Mouse (Mus musculus): Measurements from ENCODE around the gene Actl10.

The Actl10 gene

DNA sequence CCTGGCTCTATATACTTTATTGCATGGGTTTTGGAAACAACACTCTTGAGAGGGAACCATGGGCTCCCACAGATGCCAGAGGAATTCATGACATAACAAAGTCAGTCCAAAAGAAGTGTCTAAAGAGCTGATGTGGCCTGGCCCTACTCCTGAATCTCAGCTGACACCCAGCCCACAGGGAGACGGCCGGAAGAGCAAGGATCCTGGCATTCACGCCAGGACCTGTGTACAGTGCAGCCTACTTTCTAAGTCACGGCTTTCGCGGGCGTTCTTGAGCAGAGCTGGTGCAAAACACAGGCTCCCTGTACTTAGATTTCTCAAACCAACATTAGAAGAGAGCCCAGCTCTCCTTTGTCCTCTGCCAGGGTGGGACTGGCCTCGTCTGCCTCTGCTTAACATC lies 29.0 kb downstream of the Actl10 start:
- DNase-seq (ENCODE audit: low spot score in 2 of 2) = peak in 1 of 2 experiments; percentile 48

DNA sequence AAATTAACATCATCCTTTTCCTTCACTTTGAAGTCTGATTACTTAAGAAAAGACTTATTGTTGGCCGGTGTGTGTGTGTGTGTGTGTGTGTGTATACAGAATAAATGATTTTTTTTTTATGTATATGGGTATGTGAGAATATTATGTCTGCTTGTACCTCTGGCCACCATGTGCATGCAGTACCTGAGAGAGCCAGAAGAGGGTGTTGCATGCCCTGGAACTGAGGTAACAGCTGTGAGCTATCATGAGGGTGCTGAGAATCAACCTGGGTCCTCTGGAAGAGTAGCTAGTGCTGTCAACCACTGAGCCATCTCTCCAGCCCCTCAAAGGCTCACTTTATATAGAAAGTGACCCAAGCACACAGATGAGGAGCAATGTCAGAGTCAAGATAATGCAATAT lies 29.8 kb downstream of the Actl10 start:
- no peak for DNase-seq (ENCODE audit: low spot score in 2 of 2)

DNA sequence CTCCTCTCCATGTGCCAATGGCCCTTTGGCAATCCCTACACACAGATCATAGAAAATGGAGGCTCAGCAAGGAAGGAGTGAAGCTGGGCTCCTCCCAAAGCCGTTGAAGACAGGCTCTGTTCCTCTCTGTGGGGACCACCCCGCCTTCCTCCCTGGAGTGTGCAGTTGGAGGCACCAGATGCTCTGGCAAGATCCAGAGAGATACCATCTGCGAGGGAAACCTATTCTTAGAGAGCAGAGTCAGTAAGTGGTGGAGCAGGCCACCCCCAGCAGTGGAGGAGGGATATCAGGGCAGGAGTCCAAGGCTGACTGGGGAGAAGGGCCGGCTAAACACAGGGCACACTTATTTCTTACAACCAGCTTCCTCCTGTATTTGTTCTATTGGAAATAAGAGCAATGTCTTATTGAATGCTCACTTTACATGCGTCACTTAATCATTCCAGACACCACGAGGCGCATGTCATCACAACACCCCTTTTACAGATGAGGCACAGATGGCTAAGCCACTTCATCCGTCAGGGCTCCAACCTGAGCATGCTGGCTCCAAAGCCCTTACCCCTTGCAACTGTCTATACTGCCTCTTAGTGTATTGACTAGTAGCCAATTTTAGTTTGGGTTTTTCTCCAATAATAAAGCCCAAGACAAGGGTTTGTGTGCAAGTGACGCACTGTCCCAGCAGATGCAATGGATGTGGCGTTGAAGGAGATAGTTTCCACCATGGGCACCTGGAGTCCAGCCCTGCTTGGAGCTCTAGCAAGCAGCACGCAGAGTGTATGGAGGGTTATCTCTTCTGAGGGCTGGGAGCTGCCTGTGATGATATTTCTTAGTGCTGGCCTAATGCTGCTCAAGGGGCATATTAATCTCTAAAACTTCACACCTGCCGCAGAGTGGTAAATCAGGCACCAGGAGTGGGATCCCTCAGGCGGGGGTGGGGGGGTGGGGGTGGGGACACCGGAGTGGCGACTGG lies 32.6 kb downstream of the Actl10 start:
- no peak for DNase-seq (ENCODE audit: low spot score in 2 of 2)

DNA sequence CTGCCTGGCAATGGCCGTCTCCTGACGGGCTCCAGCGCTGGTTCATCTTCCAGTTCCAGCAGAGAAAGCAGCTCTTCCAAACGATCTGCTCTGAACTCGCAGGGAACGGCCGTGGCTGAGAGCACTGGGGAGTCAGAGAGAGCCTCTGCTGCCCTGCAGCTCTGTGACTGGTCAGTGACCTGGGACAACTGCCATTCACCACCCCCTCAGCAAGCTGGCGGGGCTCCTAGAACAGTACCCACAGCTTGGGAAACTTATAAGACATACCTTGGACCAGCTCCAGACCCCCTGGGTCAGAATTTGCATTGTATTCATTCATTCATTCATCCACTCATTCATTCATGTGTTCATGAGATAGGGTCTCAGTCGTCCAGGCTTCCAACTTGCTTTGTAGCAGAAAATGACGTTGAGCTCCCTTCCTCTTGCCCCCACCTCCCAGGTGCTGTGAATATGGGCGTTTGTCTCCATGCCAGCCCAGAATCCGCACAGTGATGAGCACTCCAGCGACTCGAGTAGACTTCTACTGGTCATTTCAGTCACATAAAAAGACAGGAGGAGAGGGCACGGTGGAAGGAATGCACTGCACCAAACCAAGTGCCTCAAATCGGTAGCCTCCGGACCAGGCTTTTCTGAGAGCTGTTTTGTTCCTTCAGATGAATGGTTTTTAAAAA lies 33.5 kb downstream of the Actl10 start:
- no peak for DNase-seq (ENCODE audit: low spot score in 2 of 2)

DNA sequence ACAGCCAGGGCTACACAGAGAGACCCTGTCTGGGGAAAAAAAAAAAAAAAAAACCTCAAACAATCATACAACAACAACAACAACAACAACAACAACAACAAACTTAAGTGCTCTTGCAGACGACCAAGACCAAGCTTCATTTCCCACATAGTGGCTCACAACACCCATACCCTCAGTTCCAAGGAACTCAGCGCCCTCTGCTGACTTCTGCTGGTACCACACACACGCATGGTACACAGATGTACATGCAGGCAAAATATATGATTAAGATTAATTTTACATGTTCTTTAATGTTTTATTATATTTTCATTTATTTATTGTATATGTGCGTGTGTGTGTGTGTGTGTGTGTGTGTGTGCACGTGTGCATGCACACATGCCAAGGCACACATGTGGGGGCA lies 34.8 kb downstream of the Actl10 start:
- no peak for DNase-seq (ENCODE audit: low spot score in 2 of 2)

DNA sequence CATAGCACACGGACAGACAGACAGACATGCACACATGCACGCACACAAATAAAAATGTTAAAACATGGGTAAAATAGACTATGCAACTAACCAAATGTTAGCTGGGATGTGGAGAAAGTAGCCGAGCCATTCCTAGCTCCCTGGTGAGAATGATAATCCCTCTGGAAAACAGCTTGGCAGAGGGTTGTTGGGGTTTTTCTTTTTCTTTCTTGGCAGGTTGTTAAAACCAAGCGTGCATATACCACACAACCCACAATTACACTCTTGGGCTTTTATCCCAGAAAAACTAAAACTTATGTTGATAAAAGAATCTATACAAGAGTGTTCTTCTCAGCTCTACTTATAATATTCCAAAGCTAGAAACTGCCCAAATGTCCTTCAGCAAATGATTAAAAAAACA lies 37.5 kb downstream of the Actl10 start:
- no peak for DNase-seq (ENCODE audit: low spot score in 2 of 2)

DNA sequence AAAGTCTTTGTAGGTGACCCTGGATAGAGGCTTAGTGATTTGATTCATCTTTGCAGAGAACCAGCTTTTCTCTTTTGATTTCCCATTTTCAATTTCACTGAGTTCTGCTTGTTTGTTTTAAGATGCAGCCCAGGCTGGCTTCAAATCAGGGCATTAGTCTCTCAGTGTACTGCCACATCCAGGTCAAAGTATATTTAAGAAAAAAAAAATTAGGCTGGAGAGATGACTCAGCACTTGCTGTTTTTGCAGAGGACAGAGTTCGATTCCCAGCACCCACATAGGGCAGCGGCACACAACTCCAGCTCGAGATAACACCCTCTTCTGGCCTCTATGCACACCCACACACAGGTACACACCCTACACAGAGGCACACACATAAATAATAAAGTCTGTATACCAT lies 39.7 kb downstream of the Actl10 start:
- no peak for DNase-seq (ENCODE audit: low spot score in 2 of 2)

DNA sequence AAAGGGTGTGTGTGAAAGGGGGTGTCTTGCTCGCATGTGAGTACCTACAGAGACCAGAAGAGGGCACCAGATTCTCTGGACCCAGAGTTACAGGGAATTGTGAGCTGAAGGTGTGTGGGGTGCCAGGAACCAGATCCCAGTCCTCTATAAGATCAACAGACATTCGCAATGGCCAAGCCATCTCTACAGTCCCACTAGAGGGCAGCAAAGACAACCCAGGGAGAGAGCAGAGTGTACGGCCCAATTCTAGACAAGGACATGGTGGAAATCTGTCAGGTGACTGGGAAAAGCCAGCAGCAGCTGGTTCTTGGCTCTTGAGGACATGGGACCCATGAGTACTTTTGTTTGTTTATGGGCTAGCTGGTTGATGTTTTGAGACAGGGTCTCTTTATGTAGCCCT lies 41.4 kb downstream of the Actl10 start:
- DNase-seq (ENCODE audit: low spot score in 2 of 2) = no peak

DNA sequence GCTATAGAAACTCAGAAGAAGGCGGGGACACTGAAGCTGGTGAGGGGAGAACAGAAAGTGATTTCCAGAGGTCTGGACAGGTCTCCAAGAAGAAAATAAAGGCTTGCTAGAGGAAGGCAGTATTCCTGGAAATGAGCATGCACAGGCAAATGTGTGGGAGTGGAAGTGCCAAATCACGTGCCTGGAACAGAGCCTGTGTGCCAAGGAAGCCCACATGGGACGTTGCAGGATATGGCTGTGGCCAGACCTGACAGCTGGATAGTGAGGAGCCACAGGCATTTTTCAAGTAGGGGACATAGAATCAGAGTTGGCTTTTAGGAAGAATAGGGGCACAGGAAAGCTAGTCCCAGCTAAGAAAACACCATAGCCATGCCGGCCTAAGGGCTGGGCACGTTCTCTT lies 44.2 kb downstream of the Actl10 start:
- peak in 1 of 2 experiments; percentile 42 for DNase-seq (ENCODE audit: low spot score in 2 of 2)

DNA sequence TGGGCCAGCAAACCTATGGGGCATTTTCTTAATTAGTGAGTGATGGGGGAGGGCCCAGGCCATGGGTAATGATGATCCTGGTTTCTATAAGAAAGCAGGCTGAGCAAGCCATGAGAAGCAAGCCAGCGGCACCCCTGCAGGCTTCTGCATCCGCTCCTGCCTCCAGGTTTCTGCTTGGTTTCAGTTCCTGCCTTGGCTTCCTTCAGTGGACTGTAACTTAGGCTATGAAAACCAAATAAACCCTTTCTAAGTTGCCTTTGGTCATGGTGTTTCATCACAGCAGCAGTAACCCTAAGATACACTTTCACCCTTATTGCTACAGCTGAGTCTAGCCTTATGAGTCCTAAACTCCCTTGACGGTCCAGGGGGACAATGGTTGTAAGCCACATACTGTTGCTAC lies 45.8 kb downstream of the Actl10 start:
- no peak for DNase-seq (ENCODE audit: low spot score in 2 of 2)

DNA sequence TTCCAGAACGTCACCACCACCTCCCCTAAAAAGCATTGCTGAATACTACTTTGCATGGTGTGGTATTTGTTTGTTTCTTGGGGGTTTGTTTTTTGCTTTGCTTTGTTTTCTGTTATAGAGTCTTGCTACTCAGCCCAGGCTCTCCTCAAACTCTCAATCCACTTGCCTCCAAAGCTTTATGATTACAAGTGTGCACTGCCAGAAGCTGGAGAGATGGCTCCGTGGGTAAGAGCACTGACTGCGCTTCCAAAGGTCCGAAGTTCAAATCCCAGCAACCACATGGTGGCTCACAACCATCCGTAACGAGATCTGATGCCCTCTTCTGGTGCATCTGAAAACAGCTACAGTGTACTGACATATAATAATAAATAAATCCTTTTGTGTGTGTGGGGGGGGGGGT lies 49.0 kb downstream of the Actl10 start:
- no peak for DNase-seq (ENCODE audit: low spot score in 2 of 2)

DNA sequence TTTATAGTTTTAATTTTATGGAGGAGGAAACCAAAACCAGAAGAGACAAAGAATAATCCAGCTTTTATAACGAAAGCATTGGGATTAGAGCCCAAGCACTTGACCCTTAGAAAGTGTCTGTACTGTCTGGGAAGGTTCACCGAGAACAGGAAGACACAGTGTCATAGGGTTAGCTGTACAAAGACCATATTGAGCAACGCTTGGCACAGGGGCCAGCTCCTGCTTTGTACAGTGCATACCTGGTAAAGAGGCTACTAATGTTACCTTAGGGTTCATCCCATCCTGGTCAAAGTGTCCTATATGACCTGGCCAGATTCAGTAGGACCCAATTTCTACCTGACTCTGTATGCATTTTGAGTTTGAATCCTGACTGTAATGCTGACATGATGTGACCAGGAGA lies 49.7 kb downstream of the Actl10 start:
- no peak for DNase-seq (ENCODE audit: low spot score in 2 of 2)
